Mouse (Mus musculus) liver, postnatal 0 days (tissue): Measurements from ENCODE around the gene Gm20388.

Experiments
- CTCF ChIP-seq: sonication (generic); IDR thresholded peaks from 2 replicates; pipeline ENCODE4 v1.5.1; 2016; ENCODE audit warnings: antibody characterized with exemption, low read depth
- EP300 ChIP-seq: IDR thresholded peaks from 2 replicates; pipeline ENCODE4 v1.6.1; 2016; ENCODE audit warnings: antibody characterized with exemption, low read depth, mild to moderate bottlenecking

GRCm38 (mm10) chr8:122698254-122698768 is 2787.7 kb downstream of the Gm20388 start:
- no peak for TF ChIP-seq CTCF
- no peak for TF ChIP-seq EP300
